Mouse (Mus musculus) cortical plate, adult 2 months (tissue): ENCODE data around the gene Epha7.

Source experiments
- CTCF ChIP-seq: fragments of 200-500 bp; IDR thresholded peaks from 2 replicates; pipeline ENCODE4 v1.5.1; 2011; ENCODE audit warnings: mild to moderate bottlenecking, control low read depth, low read length; ENCODE audit not compliant: insufficient read depth; ENCODE audit errors: extremely low read depth
- POLR2A ChIP-seq: fragments of 200-500 bp; IDR thresholded peaks from 2 replicates; pipeline ENCODE4 v1.6.1; 2011; ENCODE audit warnings: mild to moderate bottlenecking, low read length, control low read depth; ENCODE audit not compliant: insufficient read depth; ENCODE audit errors: extremely low read depth

DNA sequence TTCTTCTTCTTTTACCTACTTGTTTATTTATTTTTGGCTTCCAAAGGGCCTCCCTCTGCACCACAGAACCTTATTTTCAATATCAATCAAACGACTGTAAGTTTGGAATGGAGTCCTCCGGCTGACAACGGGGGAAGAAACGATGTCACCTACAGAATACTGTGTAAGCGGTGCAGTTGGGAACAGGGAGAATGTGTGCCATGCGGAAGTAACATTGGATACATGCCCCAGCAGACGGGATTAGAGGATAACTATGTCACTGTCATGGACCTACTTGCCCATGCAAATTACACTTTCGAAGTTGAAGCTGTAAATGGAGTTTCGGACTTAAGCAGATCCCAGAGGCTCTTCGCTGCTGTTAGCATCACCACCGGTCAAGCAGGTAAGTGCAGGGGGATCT, 58.7 kb downstream of the Epha7 start:
- TF ChIP-seq POLR2A (no peak), CTCF (no peak)
